Mouse (Mus musculus): ENCODE results near the gene Hoxa2. TPM values are rescaled to one million over a fixed set of nuclear protein-coding genes. Genes with fewer than 3 reads are reported as not detected.
A peak's percentile ranks its signal among the peaks of the same experiment; 100 is the strongest.

Gene Hoxa2
- not detected for total RNA-seq (2021)
- long read RNA-seq, experiment 1: 0 reads
- long read RNA-seq, experiment 2: 0 reads

- no peak for TF ChIP-seq CTCF (conservative IDR thresholded peaks at IDR 0.05)
- Histone ChIP-seq H3K4me3 (no peak within 1 kb of the TSS), H3K27ac (no peak within 1 kb of the TSS)
- no peak for DNase-seq (ENCODE audit: low spot score in 2 of 2)
Observed at GRCm38 (mm10) chr6:52164626-52165440, at the start of gene Hoxa2. Gene Hoxa2, minus strand, starts transcription at chr6:52164831.

GRCm38 (mm10) chr6:52214271-52214670 lies 49.6 kb upstream of the Hoxa2 start:
- no peak overlapping the region for H3K4me3 ChIP-seq
- TF ChIP-seq CTCF (conservative IDR thresholded peaks at IDR 0.05): no peak
- no peak overlapping the region for H3K27ac ChIP-seq
- no peak for DNase-seq (ENCODE audit: low spot score in 2 of 2)

GRCm38 (mm10) chr6:52213119-52213986 lies 48.7 kb upstream of the Hoxa2 start, which contains the start of the genes Hoxa3 and Gm28308:
Gene Hoxa3, minus strand, starts transcription at chr6:52213336.
Gene Gm28308, minus strand, starts transcription at chr6:52213339.
- Histone ChIP-seq H3K4me3 (no peak within 1 kb of the TSS), H3K27ac (no peak within 1 kb of the TSS)
- no peak for DNase-seq (ENCODE audit: low spot score in 2 of 2)
- no peak for TF ChIP-seq CTCF (conservative IDR thresholded peaks at IDR 0.05)

- H3K4me3 ChIP-seq: no peak overlapping the region
- no peak overlapping the region for H3K27ac ChIP-seq
- DNase-seq (ENCODE audit: low spot score in 2 of 2): no peak
- no peak for TF ChIP-seq CTCF (conservative IDR thresholded peaks at IDR 0.05)
Observed at GRCm38 (mm10) chr6:52212556-52213118, 48.0 kb upstream of the Hoxa2 start.

- Histone ChIP-seq H3K4me3 (no peak overlapping the region), H3K27ac (no peak overlapping the region)
- no peak for DNase-seq (ENCODE audit: low spot score in 2 of 2)
- TF ChIP-seq CTCF (conservative IDR thresholded peaks at IDR 0.05): no peak
Observed at GRCm38 (mm10) chr6:52211961-52212360, 47.3 kb upstream of the Hoxa2 start.

- peak; percentile 95 for TF ChIP-seq CTCF (conservative IDR thresholded peaks at IDR 0.05)
- no peak overlapping the region for H3K4me3 ChIP-seq
- no peak overlapping the region for H3K27ac ChIP-seq
- peak; percentile 19 to 62 for DNase-seq (ENCODE audit: low spot score in 2 of 2)
Observed at GRCm38 (mm10) chr6:52211170-52211935, 46.7 kb upstream of the Hoxa2 start.

- TF ChIP-seq CTCF (conservative IDR thresholded peaks at IDR 0.05): no peak
- no peak overlapping the region for H3K4me3 ChIP-seq
- H3K27ac ChIP-seq: no peak overlapping the region
- no peak for DNase-seq (ENCODE audit: low spot score in 2 of 2)
Observed at GRCm38 (mm10) chr6:52209685-52210046, 45.0 kb upstream of the Hoxa2 start.

GRCm38 (mm10) chr6:52208868-52209684 lies 44.4 kb upstream of the Hoxa2 start:
- no peak for TF ChIP-seq CTCF (conservative IDR thresholded peaks at IDR 0.05)
- Histone ChIP-seq H3K27ac (no peak overlapping the region), H3K4me3 (no peak overlapping the region)
- DNase-seq (ENCODE audit: low spot score in 2 of 2): no peak

GRCm38 (mm10) chr6:52208072-52208867 lies 43.6 kb upstream of the Hoxa2 start, which contains the start of gene Hoxa6:
Gene Hoxa6, minus strand, starts transcription at chr6:52208722.
- no peak within 1 kb of the TSS for H3K4me3 ChIP-seq
- no peak for TF ChIP-seq CTCF (conservative IDR thresholded peaks at IDR 0.05)
- no peak within 1 kb of the TSS for H3K27ac ChIP-seq
- DNase-seq (ENCODE audit: low spot score in 2 of 2): no peak

- no peak for DNase-seq (ENCODE audit: low spot score in 2 of 2)
- Histone ChIP-seq H3K27ac (no peak overlapping the region), H3K4me3 (no peak overlapping the region)
- TF ChIP-seq CTCF (conservative IDR thresholded peaks at IDR 0.05): no peak
Observed at GRCm38 (mm10) chr6:52207684-52207976, 43.0 kb upstream of the Hoxa2 start.

All from layer of hippocampus, adult 2 months (tissue).